Mouse (Mus musculus) intestine, postnatal 0 days (tissue): ENCODE measurements around the gene Dcbld1. TPM values are rescaled to one million over a fixed set of nuclear protein-coding genes. Genes with fewer than 3 reads are reported as not detected.

Experiments used
- ATAC-seq: fragments of 200-750 bp; cut with Nextera tagmentation; 2 replicates; pipeline ENCODE4 v1.8.0; 2017; ENCODE audit warnings: mild to moderate bottlenecking, moderate TSS enrichment, moderate library complexity
- H3K27ac ChIP-seq: fragments of 300-500 bp; sonication (generic); 2 replicates; pipeline ENCODE4 v1.5.1; 2014; ENCODE audit warnings: mild to moderate bottlenecking, low read depth, low read length, moderate library complexity
- H3K27me3 ChIP-seq: fragments of 300-500 bp; sonication (generic); replicated peaks from 2 replicates; pipeline ENCODE4 v1.6.1; 2014; ENCODE audit warnings: low read length, mixed read lengths; ENCODE audit not compliant: control insufficient read depth, insufficient read depth
- H3K36me3 ChIP-seq: fragments of 300-500 bp; sonication (generic); 2 replicates; pipeline ENCODE4 v1.6.1; 2014; ENCODE audit warnings: mild to moderate bottlenecking, moderate library complexity; ENCODE audit not compliant: control insufficient read depth, insufficient read depth
- H3K4me1 ChIP-seq: fragments of 300-500 bp; sonication (generic); replicated peaks from 2 replicates; pipeline ENCODE4 v1.6.1; 2014; ENCODE audit warnings: antibody characterized with exemption, low read length, mixed read lengths; ENCODE audit not compliant: control insufficient read depth, insufficient read depth
- H3K4me2 ChIP-seq: fragments of 300-500 bp; sonication (generic); replicated peaks from 2 replicates; pipeline ENCODE4 v1.6.1; 2014; ENCODE audit warnings: low read depth, mild to moderate bottlenecking, moderate library complexity
- H3K4me3 ChIP-seq: fragments of 300-500 bp; sonication (generic); 2 replicates; pipeline ENCODE4 v1.5.1; 2014; ENCODE audit warnings: low read depth, low read length
- H3K9ac ChIP-seq: fragments of 300-500 bp; sonication (generic); 2 replicates; pipeline ENCODE4 v1.6.1; 2014; ENCODE audit warnings: mild to moderate bottlenecking, low read depth, low read length
- H3K9me3 ChIP-seq: fragments of 300-500 bp; sonication (generic); 2 replicates; pipeline ENCODE4 v1.6.1; 2016; ENCODE audit warnings: mixed run types; ENCODE audit not compliant: control insufficient read depth
- CTCF ChIP-seq: sonication (generic); IDR thresholded peaks from 2 replicates; pipeline ENCODE4 v1.5.1; 2016; ENCODE audit warnings: low read depth, mild to moderate bottlenecking, control low read depth, antibody characterized with exemption, moderate library complexity
- WGBS: fragments of 180-500 bp; shearing (Covaris S2); extraction: QIAGEN DNeasy Blood & Tissue Kit; methylation state at CpG from one replicate; pipeline ENCODE4 v1.1.7; 2014; 5-methylcytosine and 5-hydroxymethylcytosine counted together
- polyA plus RNA-seq: library from polyadenylated mRNA; unstranded; fragments of >200 nt; fragmentation: Nextera tagmentation; extraction: Ambion mirVana; gene quantifications from 2 replicates; pipeline ENCODE4 v1.2.1, GENCODE M21; 2015

Gene Dcbld1
- polyA plus RNA-seq, 1 experiment from 2014 or later: 36.7 TPM

- H3K4me3 ChIP-seq: no peak overlapping the region
- H3K27me3 ChIP-seq: no peaks in the 10 kb centered on the region
- no peak overlapping the region for H3K4me2 ChIP-seq
- ATAC-seq: no peak
- no peaks in the 10 kb centered on the region for H3K9me3 ChIP-seq
- no peaks in the 10 kb centered on the region for H3K4me1 ChIP-seq
- TF ChIP-seq CTCF: no peak
- 0 out of 2 replicates have a peak, but pooled peaks cover 7% of the 10 kb centered on the region for H3K36me3 ChIP-seq
- H3K27ac ChIP-seq: no peak overlapping the region
- WGBS: 58% methylated on average over 2 of the region's 2 CpGs
- no peak overlapping the region for H3K9ac ChIP-seq
Measured at GRCm38 (mm10) chr10:52257768-52258167, 24.3 kb downstream of the Dcbld1 start.

GRCm38 (mm10) chr10:52258180-52258948, 24.9 kb downstream of the Dcbld1 start:
- Histone ChIP-seq H3K4me1 (no peaks in the 10 kb centered on the region), H3K4me2 (no peak overlapping the region), H3K9me3 (no peaks in the 10 kb centered on the region), H3K4me3 (no peak overlapping the region), H3K27me3 (no peaks in the 10 kb centered on the region), H3K9ac (no peak overlapping the region), H3K36me3 (0 out of 2 replicates have a peak, but pooled peaks cover 7% of the 10 kb centered on the region), H3K27ac (no peak overlapping the region)
- ATAC-seq: no peak
- TF ChIP-seq CTCF: no peak
- 64% methylated on average over 13 of the region's 13 CpGs for WGBS

- no peak for TF ChIP-seq CTCF
- no peak overlapping the region for H3K9ac ChIP-seq
- 60% methylated on average over 4 of the region's 4 CpGs for WGBS
- H3K36me3 ChIP-seq: peaks cover 21% of the 10 kb centered on the region; the same call in 1 of the 2 replicates
- no peaks in the 10 kb centered on the region for H3K27me3 ChIP-seq
- H3K4me1 ChIP-seq: no peaks in the 10 kb centered on the region
- H3K4me2 ChIP-seq: no peak overlapping the region
- no peak for ATAC-seq
- H3K9me3 ChIP-seq: no peaks in the 10 kb centered on the region
- no peak overlapping the region for H3K4me3 ChIP-seq
- no peak overlapping the region for H3K27ac ChIP-seq
Measured at GRCm38 (mm10) chr10:52260209-52260608, 26.8 kb downstream of the Dcbld1 start.

GRCm38 (mm10) chr10:52264162-52264561, 30.7 kb downstream of the Dcbld1 start:
- Histone ChIP-seq H3K4me2 (no peak overlapping the region), H3K36me3 (peaks cover 25% of the 10 kb centered on the region; the same call in 1 of the 2 replicates), H3K9me3 (no peaks in the 10 kb centered on the region), H3K4me3 (no peak overlapping the region), H3K9ac (no peak overlapping the region), H3K27me3 (no peaks in the 10 kb centered on the region), H3K27ac (no peak overlapping the region), H3K4me1 (no peaks in the 10 kb centered on the region)
- ATAC-seq: no peak
- no peak for TF ChIP-seq CTCF
- 93% methylated on average over 5 of the region's 5 CpGs for WGBS

- no peak overlapping the region for H3K9ac ChIP-seq
- H3K27me3 ChIP-seq: no peaks in the 10 kb centered on the region
- H3K4me2 ChIP-seq: no peak overlapping the region
- 86% methylated on average over 5 of the region's 5 CpGs for WGBS
- TF ChIP-seq CTCF: no peak
- no peak overlapping the region for H3K27ac ChIP-seq
- H3K4me1 ChIP-seq: no peaks in the 10 kb centered on the region
- H3K4me3 ChIP-seq: no peak overlapping the region
- H3K36me3 ChIP-seq: peaks cover 18% of the 10 kb centered on the region; the same call in 1 of the 2 replicates
- ATAC-seq: no peak
- H3K9me3 ChIP-seq: no peaks in the 10 kb centered on the region
Measured at GRCm38 (mm10) chr10:52268879-52269278, 35.5 kb downstream of the Dcbld1 start.

GRCm38 (mm10) chr10:52271385-52271784, 38.0 kb downstream of the Dcbld1 start:
- TF ChIP-seq CTCF: no peak
- WGBS: 67% methylated on average over 5 of the region's 5 CpGs
- no peaks in the 10 kb centered on the region for H3K36me3 ChIP-seq

More at GRCm38 (mm10) chr10:52271385-52271784, 38.0 kb downstream of the Dcbld1 start:
- Histone ChIP-seq H3K4me3 (no peak overlapping the region), H3K9ac (no peak overlapping the region), H3K27me3 (no peaks in the 10 kb centered on the region), H3K9me3 (no peaks in the 10 kb centered on the region), H3K4me2 (no peak overlapping the region), H3K27ac (no peak overlapping the region), H3K4me1 (no peaks in the 10 kb centered on the region)
- no peak for ATAC-seq
